Mouse (Mus musculus) E14TG2a.4 (cell line): ENCODE results near the gene Gng12.
"Not testable (repeated sequence)": the region's sequence is repeated elsewhere in the genome, so short reads cannot be mapped to it uniquely, and the experiment has no call there.

Experiments
- H3K27me3 ChIP-seq: 2 replicates; pipeline ENCODE4 v1.6.1; 2014; ENCODE audit warnings: low read length, control low read depth; ENCODE audit not compliant: insufficient read depth
- H3K36me3 ChIP-seq: 2 replicates; pipeline ENCODE4 v1.6.1; 2014; ENCODE audit warnings: low read length, control low read depth; ENCODE audit not compliant: insufficient read depth
- H3K4me1 ChIP-seq: replicated peaks from 2 replicates; pipeline ENCODE4 v1.6.1; 2014; ENCODE audit warnings: low read depth, low read length, control low read depth
- H3K4me3 ChIP-seq: replicated peaks from 2 replicates; pipeline ENCODE4 v1.5.1; 2014; ENCODE audit warnings: mild to moderate bottlenecking, low read length
- H3K9me3 ChIP-seq: 2 replicates; pipeline ENCODE4 v1.6.1; 2014; ENCODE audit warnings: low read length, control low read depth
- CTCF ChIP-seq: conservative IDR thresholded peaks from 2 replicates; pipeline ENCODE4 v1.5.1; 2014; ENCODE audit warnings: low read length
- NANOG ChIP-seq: IDR thresholded peaks from 2 replicates; pipeline ENCODE4 v1.6.1; 2014; ENCODE audit warnings: borderline replicate concordance, low read length, mixed read lengths
- POU5F1 ChIP-seq: IDR thresholded peaks from 2 replicates; pipeline ENCODE4 v1.6.1; 2014; ENCODE audit warnings: low read length, borderline replicate concordance

Gene Gng12

GRCm38 (mm10) chr6:66962582-66963043, 66.4 kb downstream of the Gng12 start:
- TF ChIP-seq CTCF (peak; percentile 73), POU5F1 (no peak)
- H3K27me3 ChIP-seq: no peaks in the 10 kb centered on the region
- no peaks in the 10 kb centered on the region for H3K36me3 ChIP-seq
- H3K4me3 ChIP-seq: no peak overlapping the region
- no peaks in the 10 kb centered on the region for H3K9me3 ChIP-seq
- peaks cover 12% of the 10 kb centered on the region for H3K4me1 ChIP-seq

GRCm38 (mm10) chr6:66963068-66963467, 66.9 kb downstream of the Gng12 start:
- Histone ChIP-seq H3K4me3 (no peak overlapping the region), H3K36me3 (no peaks in the 10 kb centered on the region), H3K27me3 (no peaks in the 10 kb centered on the region), H3K4me1 (peaks cover 12% of the 10 kb centered on the region), H3K9me3 (no peaks in the 10 kb centered on the region)
- TF ChIP-seq POU5F1 (no peak), CTCF (no peak), NANOG (no peak)

- not testable (repeated sequence) for H3K27me3 ChIP-seq, H3K36me3 ChIP-seq, H3K4me3 ChIP-seq, H3K9me3 ChIP-seq
- H3K4me1 ChIP-seq: peaks cover 12% of the 10 kb centered on the region
Measured at GRCm38 (mm10) chr6:66963651-66964050, 67.5 kb downstream of the Gng12 start.

GRCm38 (mm10) chr6:66964222-66964621, 68.0 kb downstream of the Gng12 start:
- TF ChIP-seq NANOG (no peak), POU5F1 (no peak), CTCF (no peak)
- H3K4me1 ChIP-seq: peaks cover 12% of the 10 kb centered on the region
- no peaks in the 10 kb centered on the region for H3K9me3 ChIP-seq
- no peaks in the 10 kb centered on the region for H3K27me3 ChIP-seq
- H3K36me3 ChIP-seq: no peaks in the 10 kb centered on the region
- H3K4me3 ChIP-seq: no peak overlapping the region

- TF ChIP-seq NANOG (no peak), CTCF (no peak), POU5F1 (no peak)
- Histone ChIP-seq H3K4me3 (no peak overlapping the region), H3K36me3 (no peaks in the 10 kb centered on the region), H3K27me3 (no peaks in the 10 kb centered on the region), H3K4me1 (peaks cover 12% of the 10 kb centered on the region), H3K9me3 (no peaks in the 10 kb centered on the region)
Measured at GRCm38 (mm10) chr6:66965203-66965602, 69.0 kb downstream of the Gng12 start.

- no peak overlapping the region for H3K4me3 ChIP-seq
- TF ChIP-seq NANOG (no peak), CTCF (no peak), POU5F1 (no peak)
- no peaks in the 10 kb centered on the region for H3K27me3 ChIP-seq
- H3K9me3 ChIP-seq: no peaks in the 10 kb centered on the region
- peaks cover 10% of the 10 kb centered on the region for H3K4me1 ChIP-seq
- no peaks in the 10 kb centered on the region for H3K36me3 ChIP-seq
Measured at GRCm38 (mm10) chr6:66967788-66968187, 71.6 kb downstream of the Gng12 start.

- TF ChIP-seq NANOG (no peak), CTCF (no peak), POU5F1 (no peak)
- H3K27me3 ChIP-seq: no peaks in the 10 kb centered on the region
- H3K9me3 ChIP-seq: no peaks in the 10 kb centered on the region
- no peak overlapping the region for H3K4me3 ChIP-seq
- peaks cover 3% of the 10 kb centered on the region; the same call in 1 of the 2 replicates for H3K4me1 ChIP-seq
- no peaks in the 10 kb centered on the region for H3K36me3 ChIP-seq
Measured at GRCm38 (mm10) chr6:66969446-66969845, 73.2 kb downstream of the Gng12 start.

- H3K36me3 ChIP-seq: no peaks in the 10 kb centered on the region
- H3K9me3 ChIP-seq: no peaks in the 10 kb centered on the region
- no peak for TF ChIP-seq NANOG
- TF ChIP-seq POU5F1: no peak
- TF ChIP-seq CTCF: no peak
Measured at GRCm38 (mm10) chr6:66972300-66972699, 76.1 kb downstream of the Gng12 start.

GRCm38 (mm10) chr6:66973180-66973579, 77.0 kb downstream of the Gng12 start:
- TF ChIP-seq NANOG (no peak), CTCF (no peak), POU5F1 (no peak)
- no peaks in the 10 kb centered on the region for H3K4me1 ChIP-seq
- no peak overlapping the region for H3K4me3 ChIP-seq
- no peaks in the 10 kb centered on the region for H3K36me3 ChIP-seq
- H3K27me3 ChIP-seq: no peaks in the 10 kb centered on the region
- H3K9me3 ChIP-seq: no peaks in the 10 kb centered on the region

More at GRCm38 (mm10) chr6:66972300-66972699, 76.1 kb downstream of the Gng12 start:
- no peaks in the 10 kb centered on the region for H3K4me1 ChIP-seq
- no peaks in the 10 kb centered on the region for H3K27me3 ChIP-seq
- no peak overlapping the region for H3K4me3 ChIP-seq
